Mouse (Mus musculus): ENCODE results near the gene Apoa2.
"Not testable (repeated sequence)": the region's sequence is repeated elsewhere in the genome, so short reads cannot be mapped to it uniquely, and the experiment has no call there.

Gene Apoa2

DNA sequence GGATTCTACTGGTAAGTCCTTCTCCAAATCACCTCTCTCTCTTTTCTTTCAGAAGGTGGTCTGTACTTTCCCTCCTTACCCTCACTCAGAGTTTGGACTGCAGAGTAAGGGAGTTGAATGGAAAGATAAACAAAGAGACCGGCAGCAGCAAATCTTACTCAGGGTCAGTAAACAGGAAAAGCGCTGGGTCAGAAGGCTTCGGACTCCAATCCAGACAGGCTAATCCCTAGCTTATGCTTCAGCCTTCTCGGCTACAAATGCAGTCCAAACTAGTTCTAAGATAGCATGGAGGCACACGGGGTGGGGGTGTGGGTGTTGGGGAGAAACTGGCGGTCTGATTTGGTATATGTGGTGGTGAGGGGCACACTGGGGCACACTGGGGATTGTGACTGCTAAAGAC lies 12.6 kb downstream of the Apoa2 start:
- no peak for DNase-seq

DNA sequence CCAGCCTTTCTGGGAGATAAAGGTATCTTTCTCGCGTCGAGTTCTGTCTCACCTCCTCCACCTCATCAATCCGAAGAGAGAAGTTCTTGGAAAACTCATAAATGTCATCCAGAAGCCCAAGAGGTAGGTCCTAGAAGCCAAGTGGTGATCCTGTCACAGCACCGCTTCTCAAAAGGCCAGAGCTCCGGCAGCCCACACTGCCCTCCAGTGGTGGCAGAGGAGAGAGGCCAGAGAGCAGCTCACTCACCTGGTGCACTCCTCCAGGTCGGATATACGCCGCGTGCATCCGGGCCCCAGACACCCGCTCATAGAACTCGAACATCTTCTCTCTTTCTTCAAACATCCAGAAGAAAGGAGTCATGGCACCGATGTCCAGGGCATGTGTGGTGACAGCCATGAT lies 13.6 kb downstream of the Apoa2 start:
- DNase-seq, result no peak

DNA sequence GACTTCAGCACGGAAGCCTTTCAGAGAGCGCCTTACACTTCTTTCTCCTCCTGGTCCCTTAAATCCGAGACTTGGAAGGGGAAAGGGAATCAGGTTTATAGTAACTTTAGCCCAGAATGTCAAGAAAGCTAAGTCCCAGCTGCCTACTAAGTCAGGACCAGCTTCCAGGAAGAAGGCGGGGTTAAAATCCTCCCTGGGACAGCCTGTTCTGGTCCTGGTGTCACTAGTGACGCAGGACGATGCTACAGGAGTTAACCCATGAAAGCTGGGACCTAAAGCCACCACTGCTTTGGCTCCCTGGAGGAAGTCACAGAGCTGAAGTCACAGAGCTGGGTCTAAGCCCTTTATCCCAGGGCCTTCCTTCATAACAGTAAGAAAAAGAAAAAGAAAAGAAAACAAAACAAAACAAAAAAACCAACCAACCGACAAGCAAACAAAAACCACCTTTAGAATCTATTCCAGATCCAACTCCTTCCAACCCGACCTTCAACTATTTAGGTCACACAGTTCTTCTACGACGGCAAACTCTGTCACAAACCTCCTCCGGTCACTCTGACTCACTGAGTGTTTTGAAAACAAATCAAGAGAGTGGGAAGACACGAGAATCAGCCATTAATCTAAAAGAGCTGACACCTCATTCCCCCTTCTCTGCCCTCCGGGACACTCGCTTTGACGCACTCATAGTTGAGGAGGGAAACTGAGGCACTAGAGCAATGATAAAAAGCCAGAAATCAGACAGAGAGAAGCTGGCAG lies 15.3 kb downstream of the Apoa2 start:
- DNase-seq, result no peak

DNA sequence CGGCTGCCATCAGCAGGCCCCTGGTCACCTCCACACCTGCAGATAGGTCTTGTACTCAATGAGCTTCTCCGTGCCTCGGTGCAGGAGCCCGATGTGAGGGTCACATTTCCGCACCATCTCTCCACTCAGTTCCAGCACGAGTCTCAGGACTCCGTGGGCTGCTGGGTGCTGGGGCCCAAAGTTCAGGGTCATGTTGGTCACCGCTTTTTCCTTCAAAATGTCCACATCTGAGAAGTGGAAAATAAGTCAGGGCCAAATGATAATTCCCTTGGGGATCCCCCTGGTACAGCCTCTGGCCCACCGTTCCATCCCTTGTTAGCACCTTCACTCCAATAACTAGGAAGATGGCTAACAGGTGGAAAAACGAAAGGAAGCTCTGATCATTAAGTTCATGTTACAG lies 16.1 kb downstream of the Apoa2 start:
- DNase-seq, result no peak

DNA sequence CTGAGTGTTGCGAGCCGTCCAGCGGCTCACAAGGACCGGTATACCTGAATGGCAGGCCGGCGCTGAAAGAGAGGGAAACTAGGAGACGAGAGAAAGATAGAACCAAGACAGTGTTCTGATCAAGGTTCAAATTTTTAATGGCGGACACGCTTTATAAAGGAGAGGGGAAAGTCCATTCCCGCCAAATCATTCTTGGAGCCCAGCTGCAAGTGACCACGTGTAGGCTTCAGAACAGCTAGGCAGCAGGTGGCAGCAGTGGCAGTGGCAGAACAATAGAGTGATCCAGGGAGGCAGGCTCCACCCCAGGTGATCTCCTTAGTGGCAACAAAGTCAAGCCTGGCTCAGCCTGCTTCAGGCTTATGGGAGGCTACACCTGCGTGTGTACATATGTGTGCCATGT lies 17.1 kb downstream of the Apoa2 start:
- not testable (repeated sequence) for DNase-seq

DNA sequence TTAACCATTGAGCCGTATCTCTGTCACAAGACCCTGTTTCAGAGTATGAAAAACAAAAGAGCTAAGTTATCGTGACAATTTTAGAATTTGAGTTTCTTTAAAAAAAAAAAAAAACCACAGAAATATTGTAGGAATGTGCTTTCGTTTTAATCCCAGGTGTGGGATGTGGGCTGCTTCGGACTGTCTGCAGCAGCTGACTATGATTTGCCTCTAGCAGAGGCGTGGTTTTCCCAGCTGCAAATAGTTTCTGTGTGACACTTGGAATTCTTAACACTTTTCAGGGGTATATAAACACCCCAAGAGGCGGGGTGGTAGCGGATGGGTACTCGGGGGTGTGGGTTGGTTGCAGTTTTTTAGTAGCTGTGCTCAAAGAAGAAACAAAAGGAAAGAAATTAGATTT lies 20.5 kb downstream of the Apoa2 start:
- DNase-seq, result no peak

DNA sequence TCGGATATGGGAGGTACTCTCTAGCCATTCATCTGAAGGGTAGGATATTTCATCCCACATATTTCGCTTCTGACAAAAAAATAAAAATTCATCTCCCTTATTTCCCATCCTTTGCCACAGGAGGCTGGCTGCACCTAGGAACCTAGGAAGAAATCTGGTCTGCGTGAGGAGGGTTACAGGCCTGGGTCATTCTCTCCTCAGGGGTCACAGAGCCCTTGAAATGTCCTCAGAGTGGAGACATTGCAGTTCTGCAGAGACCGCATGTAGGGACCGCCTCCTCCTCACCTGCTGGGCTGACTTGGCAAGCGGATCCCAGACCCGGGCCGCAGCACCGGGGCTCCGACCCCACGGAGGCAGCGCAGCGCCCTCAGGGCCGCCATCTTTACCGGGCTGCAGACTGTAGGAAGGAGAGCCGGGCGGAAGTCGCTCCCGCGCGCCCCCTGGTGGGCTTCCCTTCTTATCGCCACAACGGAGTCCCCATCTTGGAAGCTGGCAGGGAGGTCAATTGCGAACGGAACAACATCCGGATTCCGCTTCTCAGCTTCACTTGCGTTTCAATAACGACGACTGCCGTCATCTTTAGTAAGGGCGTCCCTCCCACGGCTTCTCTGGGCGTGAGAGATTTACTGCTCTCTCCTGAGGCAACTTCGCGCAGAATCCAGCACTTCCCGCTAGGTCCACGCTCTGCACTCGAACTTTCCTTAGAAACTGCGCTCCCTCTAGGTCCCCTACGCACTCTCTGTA lies 22.0 kb downstream of the Apoa2 start:
- peak; percentile 95 for DNase-seq

DNA sequence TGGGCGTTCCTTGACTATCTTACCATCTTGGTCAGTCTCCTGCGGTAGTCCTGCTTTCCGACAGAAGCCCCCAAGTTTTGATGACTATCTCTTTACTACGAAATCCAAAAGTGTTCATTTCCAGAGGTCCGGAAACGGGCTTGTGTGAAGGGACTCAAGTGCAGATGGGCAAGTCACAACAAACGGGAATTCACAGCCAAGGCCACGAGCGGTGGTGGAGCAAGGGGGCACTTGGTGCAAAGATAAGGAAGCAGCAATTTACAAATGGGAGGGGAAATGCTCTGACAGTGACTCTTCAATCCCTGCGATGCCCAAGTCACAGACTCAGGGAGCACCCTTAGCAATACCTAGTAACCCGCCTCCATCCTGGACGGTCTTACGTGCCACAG lies 22.6 kb downstream of the Apoa2 start:
- no peak for DNase-seq

DNA sequence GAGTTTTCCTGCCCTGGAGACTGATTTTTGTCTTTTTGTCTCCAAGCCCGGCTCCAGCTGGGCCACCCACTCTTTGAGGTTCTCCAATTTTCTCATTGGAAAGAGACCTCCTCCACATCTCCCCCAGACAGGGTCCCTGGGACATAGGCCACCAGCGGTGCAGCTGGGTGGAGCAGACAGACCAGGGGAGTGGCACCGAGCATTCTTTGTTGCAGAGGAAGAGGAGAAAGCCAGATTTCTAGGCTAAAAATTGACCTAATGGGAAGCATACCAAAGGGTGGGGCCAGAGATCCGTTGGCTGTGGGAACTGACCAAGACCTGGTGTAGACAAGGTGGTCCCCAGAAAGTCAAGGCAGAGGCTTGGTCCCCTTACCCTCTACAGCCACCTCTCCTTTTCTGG lies 23.1 kb downstream of the Apoa2 start:
- DNase-seq, result no peak

DNA sequence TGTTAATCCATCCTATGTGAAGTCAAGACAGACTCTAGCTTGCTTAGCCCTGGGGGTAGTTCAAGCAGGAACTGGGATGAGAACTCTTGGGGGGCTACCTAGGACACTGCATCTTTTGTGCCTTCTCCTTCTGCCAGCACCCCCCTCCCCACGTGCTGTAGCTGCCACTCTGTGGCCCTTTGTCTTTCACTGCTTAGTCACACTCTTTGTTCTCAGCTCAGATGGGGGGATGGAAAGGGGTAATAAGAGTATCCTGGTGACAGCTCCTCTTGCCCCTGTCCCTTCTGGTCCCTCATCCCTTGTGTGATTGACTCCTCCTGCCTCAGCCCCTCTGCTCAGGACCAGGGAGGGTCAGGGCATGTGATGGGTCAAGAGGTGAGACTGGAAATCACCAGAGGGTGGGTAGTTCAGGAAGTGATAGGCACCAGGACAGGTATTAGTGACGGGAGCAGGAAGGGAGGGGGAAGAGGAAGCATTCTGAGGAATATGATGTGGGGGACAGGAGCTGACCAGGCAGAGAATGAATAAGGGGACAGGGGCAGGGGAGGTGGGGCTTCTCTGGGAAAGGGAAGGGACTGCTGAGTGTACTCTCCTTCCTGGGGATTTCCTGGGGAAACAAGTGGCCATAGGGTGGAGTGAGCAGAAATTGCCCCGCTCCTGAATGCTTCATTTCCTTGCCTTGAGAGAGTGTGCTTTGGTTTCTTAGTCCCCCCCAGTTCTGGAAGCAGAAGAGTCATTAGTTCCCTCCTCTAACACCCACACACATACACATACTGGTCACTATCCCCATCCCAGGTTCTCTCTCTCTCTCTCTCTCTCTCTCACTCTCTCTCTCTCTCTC lies 23.8 kb downstream of the Apoa2 start:
- no peak for DNase-seq

DNA sequence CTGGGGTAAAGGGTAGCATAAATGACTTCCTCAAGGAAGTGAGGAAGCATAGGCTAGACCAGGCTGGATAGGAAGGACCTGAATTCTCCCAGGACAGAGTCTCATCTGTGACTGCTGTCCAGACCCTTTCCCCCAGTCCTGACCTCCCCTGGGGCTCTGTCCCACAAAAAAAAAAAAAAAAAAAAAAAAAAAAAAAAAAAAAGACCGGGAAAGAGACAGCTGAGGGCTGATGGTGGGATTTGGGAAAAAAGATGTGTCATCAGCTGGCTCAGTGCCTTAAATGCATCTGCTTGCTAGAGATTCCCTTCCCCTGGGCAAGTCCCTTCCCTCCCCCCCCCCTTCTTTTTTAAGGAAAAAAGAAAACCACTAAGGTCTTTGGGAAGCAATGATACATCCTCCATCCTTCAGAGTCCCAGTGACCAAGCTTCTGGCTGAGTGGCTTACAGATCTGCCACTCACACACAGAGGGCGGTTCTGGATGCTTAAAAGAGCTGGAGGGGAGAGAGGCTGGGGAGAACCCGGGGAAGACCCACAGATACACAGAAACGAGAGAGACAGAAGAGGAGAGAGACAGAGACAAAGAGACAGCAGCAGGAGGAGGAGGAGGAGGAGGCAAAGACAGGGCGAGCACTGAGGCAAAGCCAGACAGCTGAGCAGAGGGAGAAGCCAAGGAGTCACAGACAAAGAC lies 25.2 kb downstream of the Apoa2 start, which contains the start of gene Adamts4:
Adamts4 (plus strand) TSS at position 509 of the 688 bp plus-strand sequence.
- no peak for DNase-seq

DNA sequence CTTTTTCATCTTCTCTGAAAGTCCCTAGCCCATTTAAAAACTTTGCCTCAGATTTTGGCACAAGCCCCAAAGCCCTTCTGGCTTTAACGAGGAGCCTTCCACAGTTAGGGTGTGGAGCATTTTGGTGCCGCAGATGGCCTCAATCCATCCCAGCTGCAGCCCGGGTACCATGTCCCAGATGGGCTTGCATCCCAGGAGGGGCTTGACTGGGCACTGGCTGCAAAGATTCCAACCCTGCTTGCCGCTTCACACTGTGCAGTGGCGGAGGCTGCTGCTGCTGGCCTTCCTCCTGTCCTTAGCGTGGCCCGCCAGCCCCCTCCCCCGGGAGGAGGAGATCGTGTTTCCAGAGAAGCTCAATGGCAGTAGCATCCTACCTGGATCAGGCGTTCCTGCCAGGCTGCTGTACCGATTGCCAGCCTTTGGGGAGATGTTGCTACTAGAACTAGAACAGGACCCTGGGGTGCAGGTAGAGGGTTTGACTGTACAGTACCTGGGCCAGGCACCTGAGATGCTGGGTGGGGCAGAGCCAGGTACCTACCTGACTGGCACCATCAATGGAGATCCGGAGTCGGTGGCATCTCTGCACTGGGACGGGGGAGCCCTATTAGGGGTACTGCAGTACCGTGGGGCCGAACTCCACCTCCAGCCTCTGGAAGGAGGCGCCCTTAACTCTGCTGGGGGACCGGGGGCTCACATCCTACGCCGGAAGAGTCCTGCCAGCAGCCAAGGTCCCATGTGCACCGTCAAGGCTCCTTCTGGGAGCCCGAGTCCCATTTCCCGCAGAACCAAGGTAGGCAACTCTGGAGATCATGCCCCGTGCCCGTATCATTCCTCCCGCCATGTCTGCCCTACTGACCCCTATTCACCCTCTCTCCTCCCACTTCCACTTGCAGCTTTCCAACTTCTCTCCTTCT lies 26.1 kb downstream of the Apoa2 start, which contains the start of gene Ndufs2:
Ndufs2 (minus strand) TSS at position 709 of the 914 bp plus-strand sequence.
- DNase-seq, result no peak

DNA sequence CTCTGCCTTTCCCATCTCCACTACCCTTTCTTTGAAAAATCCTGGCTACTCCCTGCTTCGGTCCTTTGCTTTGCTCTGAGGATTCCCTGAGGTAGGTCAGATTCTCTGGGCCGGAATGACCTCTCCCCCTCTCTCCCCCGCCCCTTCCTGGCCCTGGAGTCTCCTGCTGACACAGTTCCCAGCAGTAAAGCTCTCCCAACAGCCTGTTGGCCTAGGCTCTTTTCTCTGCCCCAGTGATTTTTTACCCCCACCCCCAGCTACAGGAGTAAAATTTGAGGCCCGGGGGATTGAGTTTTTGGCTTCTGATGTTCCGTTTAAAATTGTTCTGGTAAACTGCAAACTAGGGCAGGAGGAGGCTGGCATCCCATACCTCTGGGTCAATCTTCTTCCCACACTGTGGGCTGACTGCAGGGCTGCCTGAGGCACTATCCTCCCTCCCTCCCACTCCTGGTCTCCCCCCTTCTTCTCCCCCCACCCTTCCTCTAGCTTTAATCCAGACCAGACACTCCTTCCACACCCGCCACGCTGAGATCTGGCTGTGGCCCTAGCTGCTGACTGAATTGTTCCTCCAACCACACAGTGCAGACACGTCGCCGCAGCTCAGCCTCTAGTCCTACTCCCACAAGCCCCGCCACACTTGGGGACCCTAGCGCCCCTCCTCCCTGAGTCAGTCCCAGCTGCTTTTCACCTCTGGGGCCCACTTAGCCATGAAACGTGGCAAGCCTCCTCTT lies 26.9 kb downstream of the Apoa2 start:
- DNase-seq, result no peak

DNA sequence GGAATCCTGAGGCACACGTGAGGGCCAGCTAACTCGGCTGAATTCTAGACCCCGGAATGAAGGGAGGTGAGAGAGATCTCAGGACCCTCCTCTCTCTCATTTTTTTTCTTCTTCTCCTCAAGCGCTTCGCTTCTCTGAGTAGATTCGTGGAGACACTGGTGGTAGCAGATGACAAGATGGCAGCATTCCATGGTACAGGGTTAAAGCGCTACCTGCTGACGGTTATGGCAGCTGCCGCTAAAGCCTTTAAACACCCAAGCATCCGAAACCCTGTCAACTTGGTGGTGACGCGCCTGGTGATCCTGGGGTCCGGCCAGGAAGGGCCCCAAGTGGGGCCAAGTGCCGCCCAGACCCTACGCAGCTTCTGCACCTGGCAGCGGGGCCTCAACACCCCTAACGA lies 27.6 kb downstream of the Apoa2 start:
- no peak for DNase-seq

DNA sequence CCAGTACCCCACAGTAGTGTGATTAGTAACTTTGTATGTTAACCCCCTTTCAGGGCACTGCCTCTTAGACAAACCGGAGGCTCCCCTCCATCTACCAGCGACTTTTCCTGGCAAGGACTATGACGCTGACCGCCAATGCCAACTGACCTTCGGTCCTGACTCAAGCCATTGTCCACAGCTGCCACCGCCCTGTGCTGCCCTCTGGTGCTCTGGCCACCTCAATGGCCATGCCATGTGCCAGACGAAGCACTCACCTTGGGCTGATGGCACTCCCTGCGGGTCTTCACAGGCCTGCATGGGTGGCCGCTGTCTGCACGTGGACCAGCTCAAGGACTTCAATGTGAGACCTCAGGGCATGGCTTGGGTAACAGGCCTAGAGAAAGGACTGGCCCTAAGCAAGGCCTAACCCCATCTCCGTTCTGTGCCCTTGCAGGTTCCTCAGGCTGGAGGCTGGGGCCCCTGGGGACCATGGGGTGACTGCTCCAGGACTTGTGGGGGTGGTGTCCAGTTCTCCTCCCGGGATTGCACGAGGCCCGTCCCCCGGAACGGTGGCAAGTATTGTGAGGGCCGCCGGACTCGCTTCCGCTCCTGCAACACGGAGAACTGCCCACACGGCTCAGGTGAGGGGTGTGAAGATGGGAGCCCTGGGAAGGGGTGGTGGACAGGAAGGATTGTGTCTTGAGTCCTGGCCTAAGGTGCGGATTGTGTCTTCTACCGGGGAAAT lies 31.4 kb downstream of the Apoa2 start:
- DNase-seq, result no peak

DNA sequence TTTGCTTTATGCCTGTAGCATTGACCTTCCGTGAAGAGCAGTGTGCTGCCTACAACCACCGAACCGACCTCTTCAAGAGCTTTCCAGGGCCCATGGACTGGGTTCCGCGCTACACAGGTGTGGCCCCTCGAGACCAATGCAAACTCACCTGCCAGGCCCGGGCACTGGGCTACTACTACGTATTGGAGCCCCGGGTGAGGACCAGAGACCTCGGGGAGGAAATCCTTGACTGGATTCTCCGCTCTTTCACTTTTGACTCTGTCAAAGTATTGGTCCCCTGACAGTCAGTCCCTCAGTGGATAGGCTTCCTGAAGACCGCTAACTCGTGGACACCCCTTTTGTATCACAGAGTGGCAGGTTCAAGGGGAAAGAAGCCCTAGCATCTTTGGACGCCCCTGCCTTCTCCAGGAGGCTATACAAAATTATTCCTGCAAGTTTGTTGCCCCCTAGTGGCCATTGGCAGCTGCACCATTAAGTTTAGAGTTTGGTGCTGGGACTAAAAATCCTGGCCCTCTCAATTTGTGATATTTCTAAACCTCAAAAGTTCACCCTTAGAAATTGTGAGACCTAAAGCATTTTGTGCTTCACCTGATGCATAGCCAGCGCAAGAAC lies 32.2 kb downstream of the Apoa2 start:
- DNase-seq, result no peak

DNA sequence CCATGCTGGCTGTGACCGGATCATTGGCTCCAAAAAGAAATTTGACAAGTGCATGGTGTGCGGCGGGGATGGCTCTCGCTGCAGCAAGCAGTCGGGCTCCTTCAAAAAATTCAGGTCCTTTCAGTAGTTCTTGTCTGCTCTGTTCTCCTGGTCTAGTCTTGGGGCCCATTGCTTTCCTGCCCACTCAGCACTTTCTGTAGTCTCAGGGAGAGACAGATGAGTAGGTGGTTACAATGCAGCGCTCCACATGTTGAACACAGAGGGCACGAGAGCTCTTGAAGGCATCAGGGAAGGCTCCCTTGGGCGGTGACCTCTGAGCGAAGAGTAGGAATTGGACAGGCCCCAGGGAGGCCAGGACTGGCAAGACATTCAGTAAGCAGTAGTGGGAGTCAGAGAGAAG lies 32.9 kb downstream of the Apoa2 start:
- no peak for DNase-seq

DNA sequence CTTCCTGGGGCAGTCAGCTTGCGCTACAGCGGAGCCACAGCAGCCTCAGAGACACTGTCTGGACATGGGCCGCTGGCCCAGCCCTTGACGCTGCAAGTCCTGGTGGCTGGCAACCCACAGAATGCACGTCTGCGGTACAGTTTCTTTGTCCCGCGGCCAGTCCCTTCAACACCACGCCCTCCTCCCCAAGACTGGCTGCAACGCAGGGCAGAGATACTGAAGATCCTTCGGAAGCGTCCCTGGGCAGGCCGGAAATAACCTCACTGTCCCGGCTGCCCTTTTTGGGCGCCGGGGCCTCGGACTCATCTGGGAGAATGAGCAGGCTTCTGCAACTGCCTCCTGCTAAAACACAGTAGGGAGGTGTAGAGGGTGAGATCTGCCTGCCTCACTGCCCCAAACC lies 34.1 kb downstream of the Apoa2 start:
- no peak for DNase-seq

DNA sequence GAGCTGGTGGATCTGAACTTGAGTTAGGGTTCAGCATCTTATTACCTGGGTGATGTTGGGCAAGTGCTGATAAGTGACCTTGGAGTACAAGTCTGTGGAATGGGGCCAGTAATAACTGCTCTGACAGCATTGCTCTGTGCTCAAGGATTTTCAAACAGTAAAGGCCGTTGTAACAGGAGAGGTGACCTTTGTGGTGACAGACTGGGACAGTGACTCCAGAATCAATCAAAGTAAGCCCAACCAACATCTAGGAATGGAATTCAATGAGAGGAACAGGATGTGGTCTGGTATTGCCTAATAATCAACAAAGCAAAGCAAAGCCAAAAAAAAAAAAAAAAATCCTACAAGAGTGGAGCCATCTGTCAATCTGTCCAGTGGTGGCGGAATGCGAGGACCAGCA lies 35.5 kb downstream of the Apoa2 start:
- DNase-seq, result no peak

DNA sequence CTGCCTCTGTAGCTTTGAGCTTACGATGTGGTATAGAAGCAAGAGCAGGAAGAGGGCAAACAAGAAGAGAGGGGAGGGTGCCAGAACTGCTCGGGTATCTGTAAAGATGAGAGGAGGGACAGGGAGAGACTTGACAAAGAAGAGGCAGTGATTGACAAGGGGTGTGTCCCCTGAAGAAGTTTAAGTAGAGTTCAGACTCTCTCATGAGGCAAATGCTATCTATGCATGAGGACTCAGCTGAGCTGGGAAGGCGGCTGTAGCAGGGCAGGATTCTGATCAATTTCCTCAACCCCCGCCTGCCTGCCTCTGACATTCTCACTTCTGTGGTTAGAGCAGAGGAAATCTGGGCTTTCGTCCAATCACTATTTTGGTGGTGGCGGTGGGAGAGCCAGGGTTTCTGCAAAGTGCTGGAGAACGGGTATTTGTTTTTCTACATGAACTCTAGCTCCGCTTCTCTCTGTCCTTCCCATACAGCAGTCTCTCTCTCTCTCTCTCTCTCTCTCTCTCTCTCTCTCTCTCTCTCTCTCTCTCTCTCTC lies 37.8 kb downstream of the Apoa2 start:
- DNase-seq, result no peak
